ENCODE assay signal across 8 mouse cellular contexts in the genomic region with DNA sequence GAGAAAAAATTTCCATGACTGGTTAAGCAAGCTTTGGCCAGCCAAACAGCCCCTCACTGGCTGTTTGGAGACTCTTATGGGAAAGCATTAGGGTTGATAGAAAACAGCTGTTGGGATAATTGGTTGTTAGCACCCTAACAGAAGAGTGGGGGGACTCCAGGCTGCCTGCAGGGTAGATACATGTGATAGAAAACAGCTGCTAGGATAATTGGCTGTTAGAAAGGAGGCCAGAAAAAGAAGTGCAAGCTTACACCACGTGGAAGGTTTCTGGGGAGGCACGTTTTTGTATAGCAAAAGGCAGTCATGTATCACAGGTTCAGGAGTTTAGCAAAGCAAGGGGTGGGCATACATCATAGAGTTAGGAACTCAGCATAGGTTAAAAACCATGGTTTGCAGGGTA. TPM values are rescaled to one million over a fixed set of nuclear protein-coding genes. Genes with fewer than 3 reads are reported as not detected.
DNase-seq lines count a peak whose midpoint lies in the region; ATAC-seq and TF ChIP-seq lines count a peak whose summit lies in the region.

No protein-coding gene starts in this region.

- H3K27me3 ChIP-seq in lung, embryonic 16.5 days (ENCODE audit: control insufficient read depth, insufficient read depth, low read depth, low read length) = no peaks in the 10 kb centered on the region
- no peaks in the 10 kb centered on the region for H3K27me3 ChIP-seq in limb, embryonic 13.5 days
- no peaks in the 10 kb centered on the region for H3K27me3 ChIP-seq in stomach, embryonic 15.5 days (replicated peaks)

- no peak overlapping the region for H3K4me2 ChIP-seq in lung, embryonic 16.5 days (ENCODE audit: low read depth, low read length)
- peak overlapping the region; percentile 96 for H3K4me2 ChIP-seq in limb, embryonic 13.5 days (replicated peaks)
- no peak overlapping the region for H3K4me2 ChIP-seq in stomach, embryonic 15.5 days

- no peak overlapping the region for H3K4me3 ChIP-seq in lung, embryonic 16.5 days (ENCODE audit: low read length)
- no peak overlapping the region for H3K4me3 ChIP-seq in lung, adult 2 months (replicated peaks; ENCODE audit: extremely low read depth, low read depth, low read length)
- no peak overlapping the region for H3K4me3 ChIP-seq in limb, embryonic 13.5 days
- no peak overlapping the region; the same call in 1 of the 2 replicates for H3K4me3 ChIP-seq in stomach, embryonic 15.5 days (replicated peaks)

- peaks cover 25% of the 10 kb centered on the region for H3K4me1 ChIP-seq in lung, embryonic 16.5 days (replicated peaks; ENCODE audit: control insufficient read depth, insufficient read depth, low read length)
- peaks cover 15% of the 10 kb centered on the region for H3K4me1 ChIP-seq in lung, adult 2 months (ENCODE audit: control insufficient read depth, insufficient read depth, low read length)
- H3K4me1 ChIP-seq in limb, embryonic 13.5 days = peaks cover 57% of the 10 kb centered on the region
- peaks cover 26% of the 10 kb centered on the region for H3K4me1 ChIP-seq in stomach, embryonic 15.5 days

- H3K36me3 ChIP-seq in lung, embryonic 16.5 days (ENCODE audit: control insufficient read depth, insufficient read depth, low read length) = peaks cover 44% of the 10 kb centered on the region
- peaks cover 64% of the 10 kb centered on the region for H3K36me3 ChIP-seq in limb, embryonic 13.5 days
- peaks cover 38% of the 10 kb centered on the region for H3K36me3 ChIP-seq in stomach, embryonic 15.5 days

- 30% methylated on average over 2 of the region's 2 CpGs for WGBS in lung, embryonic 16.5 days
- WGBS in lung, adult 2 months = 41% methylated on average over 2 of the region's 2 CpGs
- 2% methylated on average over 2 of the region's 2 CpGs for WGBS in limb, embryonic 13.5 days
- WGBS in stomach, embryonic 15.5 days = 34% methylated on average over 2 of the region's 2 CpGs

- H3K9ac ChIP-seq in lung, embryonic 16.5 days (ENCODE audit: low read length) = no peak overlapping the region
- H3K9ac ChIP-seq in limb, embryonic 13.5 days = peak overlapping the region; percentile 80
- H3K9ac ChIP-seq in stomach, embryonic 15.5 days = no peak overlapping the region

- no peak for TF ChIP-seq POLR2A in lung, adult 2 months (IDR thresholded peaks at IDR 0.05; ENCODE audit: borderline replicate concordance, extremely low read depth, low read depth, low read length)

- H3K9me3 ChIP-seq in lung, embryonic 16.5 days (ENCODE audit: control insufficient read depth, low read length) = no peaks in the 10 kb centered on the region
- no peaks in the 10 kb centered on the region for H3K9me3 ChIP-seq in limb, embryonic 13.5 days
- no peaks in the 10 kb centered on the region for H3K9me3 ChIP-seq in stomach, embryonic 15.5 days

- peak; percentile 9 for DNase-seq in adrenal gland, postnatal 10 days
- DNase-seq in adrenal gland, adult 2 months = no peak
- DNase-seq in lung, adult 2 months = no peak
- no peak for DNase-seq in right cerebral cortex, postnatal 4 days
- no peak for DNase-seq in right cerebral cortex, postnatal 10 days (ENCODE audit: low spot score in 2 of 2)

- H3K27ac ChIP-seq in lung, embryonic 16.5 days (ENCODE audit: low read length) = peak overlapping the region; percentile 98
- H3K27ac ChIP-seq in limb, embryonic 13.5 days = peak overlapping the region; percentile 98
- peak overlapping the region; percentile 97 for H3K27ac ChIP-seq in stomach, embryonic 15.5 days

- no peak for TF ChIP-seq CTCF in lung, adult 2 months (IDR thresholded peaks at IDR 0.05; ENCODE audit: insufficient read depth, low read length)

- ATAC-seq in lung, embryonic 16.5 days (ENCODE audit: low read depth) = no peak
- 0 out of 2 replicates have a peak, but pooled peaks have one; percentile 0 for ATAC-seq in limb, embryonic 13.5 days (ENCODE audit: low FRiP score, low read depth)
- ATAC-seq in stomach, embryonic 15.5 days (ENCODE audit: insufficient read depth, low FRiP score, low read depth) = no peak

RNA-seq across cellular contexts. Expression of gene Atf4, which starts 1.5 kb away (rescaled TPM):
- total RNA-seq in adrenal gland, postnatal 10 days (2021) = 100 to 1,000 TPM; 121 to 199 TPM
- total RNA-seq in adrenal gland, adult 2 months (2021) = 100 to 1,000 TPM; 144 to 366 TPM
- 159 and 166 TPM in 2 replicates for polyA plus RNA-seq in adrenal gland, adult 2 months (2012; rRNA removed)
- polyA plus RNA-seq in lung, embryonic 16.5 days (2015; fragmentation: Nextera tagmentation; extraction: Ambion mirVana) = 117 and 121 TPM in 2 replicates
- 142 and 154 TPM in 2 replicates for polyA plus RNA-seq in lung, adult 2 months (2012; rRNA removed)
- polyA plus RNA-seq in limb, embryonic 13.5 days (2015; fragmentation: Nextera tagmentation; extraction: Ambion mirVana) = 124 and 134 TPM in 2 replicates
- 132 and 133 TPM in 2 replicates for polyA plus RNA-seq in stomach, embryonic 15.5 days (2015; fragmentation: Nextera tagmentation; extraction: Ambion mirVana)

RNA-seq across cellular contexts. Expression of gene Rps19bp1, which starts 10.6 kb away (rescaled TPM):
- 10 to 100 TPM; 33.0 to 37.6 TPM for total RNA-seq in adrenal gland, postnatal 10 days (2021)
- 10 to 100 TPM; 41.8 to 45.8 TPM for total RNA-seq in adrenal gland, adult 2 months (2021)
- 20.0 and 21.3 TPM in 2 replicates for polyA plus RNA-seq in adrenal gland, adult 2 months (2012; rRNA removed)
- 40.3 and 44.2 TPM in 2 replicates for polyA plus RNA-seq in lung, embryonic 16.5 days (2015; fragmentation: Nextera tagmentation; extraction: Ambion mirVana)
- polyA plus RNA-seq in lung, adult 2 months (2012; rRNA removed) = 14.4 and 15.6 TPM in 2 replicates
- 58.9 and 59.3 TPM in 2 replicates for polyA plus RNA-seq in limb, embryonic 13.5 days (2015; fragmentation: Nextera tagmentation; extraction: Ambion mirVana)
- polyA plus RNA-seq in stomach, embryonic 15.5 days (2015; fragmentation: Nextera tagmentation; extraction: Ambion mirVana) = 50.2 and 55.3 TPM in 2 replicates

RNA-seq across cellular contexts. Expression of gene AC140267.1, which starts 17.9 kb away (rescaled TPM):
- 10 to 100 TPM in 1 of 2 experiments, 1 to 10 TPM in 1; 6.9 to 19.1 TPM for total RNA-seq in adrenal gland, postnatal 10 days (2021)
- total RNA-seq in adrenal gland, adult 2 months (2021) = 10 to 100 TPM in 1 of 2 experiments, 1 to 10 TPM in 1; 6.8 to 20.2 TPM
- polyA plus RNA-seq in adrenal gland, adult 2 months (2012; rRNA removed) = not detected in 2 replicates
- polyA plus RNA-seq in lung, embryonic 16.5 days (2015; fragmentation: Nextera tagmentation; extraction: Ambion mirVana) = not detected in 2 replicates
- not detected in 2 replicates for polyA plus RNA-seq in lung, adult 2 months (2012; rRNA removed)
- polyA plus RNA-seq in limb, embryonic 13.5 days (2015; fragmentation: Nextera tagmentation; extraction: Ambion mirVana) = not detected in 2 replicates
- not detected in 2 replicates for polyA plus RNA-seq in stomach, embryonic 15.5 days (2015; fragmentation: Nextera tagmentation; extraction: Ambion mirVana)

RNA-seq across cellular contexts. Expression of gene Mief1, which starts 19.7 kb away (rescaled TPM):
- 10 to 100 TPM; 42.8 to 46.6 TPM for total RNA-seq in adrenal gland, postnatal 10 days (2021)
- total RNA-seq in adrenal gland, adult 2 months (2021) = 10 to 100 TPM; 38.7 to 47.7 TPM
- polyA plus RNA-seq in adrenal gland, adult 2 months (2012; rRNA removed) = 17.1 and 17.8 TPM in 2 replicates
- 26.7 and 28.4 TPM in 2 replicates for polyA plus RNA-seq in lung, embryonic 16.5 days (2015; fragmentation: Nextera tagmentation; extraction: Ambion mirVana)
- 10.7 and 14.6 TPM in 2 replicates for polyA plus RNA-seq in lung, adult 2 months (2012; rRNA removed)
- polyA plus RNA-seq in limb, embryonic 13.5 days (2015; fragmentation: Nextera tagmentation; extraction: Ambion mirVana) = 32.7 and 35.0 TPM in 2 replicates
- polyA plus RNA-seq in stomach, embryonic 15.5 days (2015; fragmentation: Nextera tagmentation; extraction: Ambion mirVana) = 28.2 and 32.1 TPM in 2 replicates

RNA-seq across cellular contexts. Expression of gene Cacna1i, which starts 33.5 kb away (rescaled TPM):
- 1 to 10 TPM in 1 of 2 experiments, under 1 TPM in 1; 0.27 to 1.1 TPM for total RNA-seq in adrenal gland, postnatal 10 days (2021)
- 1 to 10 TPM in 1 of 2 experiments, under 1 TPM in 1; 0.46 to 1.1 TPM for total RNA-seq in adrenal gland, adult 2 months (2021)
- 0.81 and 0.85 TPM in 2 replicates for polyA plus RNA-seq in adrenal gland, adult 2 months (2012; rRNA removed)
- not detected in 2 replicates for polyA plus RNA-seq in lung, embryonic 16.5 days (2015; fragmentation: Nextera tagmentation; extraction: Ambion mirVana)
- 0.80 and 1.2 TPM in 2 replicates for polyA plus RNA-seq in lung, adult 2 months (2012; rRNA removed)
- polyA plus RNA-seq in limb, embryonic 13.5 days (2015; fragmentation: Nextera tagmentation; extraction: Ambion mirVana) = 0.01 and 0.03 TPM in 2 replicates
- polyA plus RNA-seq in stomach, embryonic 15.5 days (2015; fragmentation: Nextera tagmentation; extraction: Ambion mirVana) = 0.03 TPM in 2 replicates
